Mouse (Mus musculus): ENCODE measurements around the gene Nsun3. TPM values are rescaled to one million over a fixed set of nuclear protein-coding genes. Genes with fewer than 3 reads are reported as not detected.
"Not testable (repeated sequence)": the region's sequence is repeated elsewhere in the genome, so short reads cannot be mapped to it uniquely, and the experiment has no call there.

Nsun3 gene
- total RNA-seq, 2 experiments from 2014 or later = 10.3 to 14.8 TPM

GRCm38 (mm10) chr16:62753597-62753996, 33.0 kb downstream of the Nsun3 start:
- DNase-seq (ENCODE audit: low spot score in 2 of 2) = no peak

- DNase-seq (ENCODE audit: low spot score in 2 of 2) = no peak
These were observed 33.5 kb downstream of the Nsun3 start for GRCm38 (mm10) chr16:62753079-62753478.

DNA sequence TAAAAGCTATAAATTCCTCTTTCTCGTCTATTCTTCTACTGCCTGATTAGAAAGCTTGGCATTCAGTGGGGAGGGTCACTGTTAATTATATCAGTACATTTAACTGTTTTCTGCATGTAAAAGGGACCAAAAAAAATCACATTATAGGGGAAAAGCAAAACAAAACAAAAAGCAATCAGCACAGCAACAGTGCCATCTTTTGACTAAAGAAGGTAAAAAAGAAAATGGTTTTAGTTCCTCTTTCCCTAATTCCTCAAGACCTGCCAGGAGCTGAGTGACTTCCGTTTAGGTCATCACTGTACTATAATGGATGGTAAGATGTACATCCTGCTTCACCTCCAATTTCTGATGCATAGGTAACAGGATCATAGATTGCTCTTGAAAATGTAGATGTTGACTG, 40.7 kb downstream of the Nsun3 start:
- DNase-seq (ENCODE audit: low spot score in 2 of 2) = peak in 1 of 2 experiments; percentile 37

DNA sequence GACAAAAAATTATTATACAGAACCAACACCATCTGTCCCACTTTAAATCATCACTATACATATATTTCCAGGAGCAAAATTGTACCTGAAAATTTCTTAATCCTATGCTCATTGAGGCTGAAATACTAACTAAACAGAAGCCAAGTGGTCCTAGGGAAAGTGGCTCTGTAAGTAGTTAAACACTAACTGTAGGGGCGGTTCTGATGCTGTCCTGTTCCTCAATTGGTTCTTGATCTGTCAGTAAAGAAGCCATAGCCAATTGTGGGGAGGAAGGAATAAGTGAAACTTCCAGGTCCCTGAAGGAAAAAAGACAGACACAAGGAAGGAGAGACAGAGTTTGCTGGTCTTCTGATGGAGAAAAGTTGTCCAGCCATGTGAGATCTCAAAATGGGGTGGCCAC, 52.3 kb downstream of the Nsun3 start:
- DNase-seq (ENCODE audit: low spot score in 2 of 2) = no peak

DNA sequence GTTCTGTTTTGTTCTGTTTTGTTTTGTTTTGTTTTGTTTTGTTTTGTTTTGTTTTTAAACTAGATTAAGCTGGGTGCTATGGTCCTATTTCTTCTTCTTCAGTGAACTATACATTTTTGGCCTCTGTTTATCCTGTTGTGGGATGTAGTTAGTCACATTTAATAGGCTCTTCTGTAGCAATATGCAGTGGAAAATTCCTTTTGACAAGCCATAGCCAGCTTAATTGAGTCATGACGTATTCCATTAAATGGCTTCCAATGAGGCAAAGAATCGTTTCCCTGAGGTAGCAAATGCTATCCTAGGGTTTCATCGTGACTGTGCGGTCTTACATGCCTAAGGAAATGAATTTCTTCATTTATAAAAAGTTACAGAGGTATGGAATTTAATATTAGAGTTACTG, 56.3 kb downstream of the Nsun3 start:
- no peak for DNase-seq (ENCODE audit: low spot score in 2 of 2)

DNA sequence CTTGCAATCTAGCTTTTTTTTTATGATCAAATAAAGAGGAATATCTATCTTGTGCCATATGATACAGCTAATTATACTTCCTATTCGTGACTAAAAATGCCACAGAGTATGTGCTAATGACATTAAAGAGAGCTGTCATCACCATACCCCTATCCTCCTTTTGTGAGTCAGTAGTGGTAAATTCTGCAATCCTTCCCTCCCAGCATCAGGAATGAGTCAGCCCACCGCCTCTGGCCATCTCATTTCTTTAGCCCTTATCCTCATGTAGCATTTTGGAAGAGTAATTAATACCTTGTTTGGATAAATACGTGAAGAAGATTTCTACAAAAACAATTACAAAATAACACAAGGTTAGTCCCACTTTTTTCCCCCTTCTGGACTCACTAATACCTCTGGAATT, 56.8 kb downstream of the Nsun3 start:
- DNase-seq (ENCODE audit: low spot score in 2 of 2) = no peak

- not testable (repeated sequence) for DNase-seq (ENCODE audit: low spot score in 2 of 2)
These were observed 68.4 kb downstream of the Nsun3 start for GRCm38 (mm10) chr16:62718255-62718654.

- peak; percentile 61 to 87 for DNase-seq (ENCODE audit: low spot score in 2 of 2)
These were observed 96.2 kb downstream of the Nsun3 start for GRCm38 (mm10) chr16:62690436-62690835.

DNA sequence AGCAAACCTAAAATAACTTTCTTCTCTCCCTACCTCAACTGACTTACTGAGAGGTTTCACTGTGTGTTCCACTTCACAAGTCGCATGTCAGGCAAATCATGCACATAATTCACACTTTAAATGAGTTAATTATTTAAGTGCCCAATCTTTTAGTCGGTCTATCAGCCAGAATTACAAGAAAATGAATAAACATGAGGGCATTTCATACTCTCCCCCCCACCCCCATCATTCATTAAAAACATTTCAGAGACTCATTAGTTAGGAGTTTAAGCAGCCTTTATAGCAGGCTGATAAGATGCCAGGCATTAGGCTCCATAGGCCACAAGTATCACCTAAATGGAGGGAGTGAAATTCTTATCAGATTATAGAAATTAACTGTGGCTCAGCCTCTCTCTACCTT, 100.5 kb downstream of the Nsun3 start:
- no peak for DNase-seq (ENCODE audit: low spot score in 2 of 2)

DNA sequence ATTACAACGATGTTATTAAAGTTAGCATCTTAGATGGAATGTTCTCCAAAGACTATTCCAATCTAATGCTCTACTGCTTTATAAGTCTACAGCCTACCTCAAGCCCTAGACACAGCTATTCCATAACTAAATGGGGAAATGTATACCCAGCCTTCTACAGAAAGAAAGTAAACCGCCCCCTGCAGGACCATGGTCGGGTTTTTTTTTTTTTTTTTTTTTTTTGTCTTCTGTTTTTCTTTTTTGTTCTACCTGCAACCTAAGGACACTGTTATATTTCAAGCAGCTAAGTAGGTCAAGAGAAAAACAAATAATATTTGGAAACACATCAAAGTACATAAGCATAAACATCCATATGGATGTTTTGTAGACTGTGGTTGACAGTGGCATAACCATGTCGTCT, 101.1 kb downstream of the Nsun3 start:
- DNase-seq (ENCODE audit: low spot score in 2 of 2) = no peak

Small RNA genes lying within 50 kb of the gene (microRNA-seq; reads per million reads assigned to microRNA genes)
- 0 reads per million in 2 experiments for gene Gm25986

Other genes starting within 250 kb of the Nsun3 start
- not detected for gene Stx19, start 27.9 kb upstream of the Nsun3 start, total RNA-seq (2021)
- 10 to 100 TPM; 10.9 to 11.7 TPM for gene Arl13b, start 60.2 kb upstream of the Nsun3 start, total RNA-seq (2021)
- gene Pros1, start 67.5 kb upstream of the Nsun3 start, total RNA-seq (2021) = 1 to 10 TPM; 8.1 to 9.0 TPM